In genomic region chr11:97350035-97350434, GRCm38 (mm10) we compare ENCODE assay signal across 8 mouse cellular contexts. TPM values are rescaled to one million over a fixed set of nuclear protein-coding genes. Genes with fewer than 3 reads are reported as not detected.
DNase-seq lines count a peak whose midpoint lies in the region; ATAC-seq and TF ChIP-seq lines count a peak whose summit lies in the region.
"Had no signal": no experiment of that assay in that cellular context is flagged by ENCODE, and none has a peak within 500 bp of the region (broad histone marks: within the 10 kb centered on the region; RNA-seq: fewer than 3 reads in every experiment).

No protein-coding gene starts in this region.

- peak overlapping the region; percentile 83 for H3K27ac ChIP-seq in heart, embryonic 13.5 days (replicated peaks)
- peak overlapping the region; percentile 82 for H3K27ac ChIP-seq in kidney, postnatal 0 days
- peak overlapping the region; percentile 27; the same call in 1 of the 2 replicates for H3K27ac ChIP-seq in limb, embryonic 15.5 days
- H3K27ac ChIP-seq in neural tube, embryonic 11.5 days (ENCODE audit: low read depth, low read length) = no peak overlapping the region

- 0 out of 2 replicates have a peak, but pooled peaks have one; percentile 34 for ATAC-seq in heart, embryonic 13.5 days (ENCODE audit: extremely low read depth, insufficient number of reproducible peaks, low FRiP score, low TSS enrichment)
- ATAC-seq in kidney, postnatal 0 days (replicated peaks; ENCODE audit: low FRiP score, low read depth) = peak; percentile 83
- peak; percentile 37; the same call in 1 of the 2 replicates for ATAC-seq in limb, embryonic 15.5 days (ENCODE audit: insufficient number of reproducible peaks, low FRiP score, low TSS enrichment, low read depth)
- ATAC-seq in neural tube, embryonic 11.5 days (ENCODE audit: insufficient read depth, low FRiP score, low TSS enrichment) = peak; percentile 38; the same call in 1 of the 2 replicates

- H3K4me1 ChIP-seq in heart, embryonic 13.5 days = peaks cover 37% of the 10 kb centered on the region
- peaks cover 10% of the 10 kb centered on the region; the same call in 1 of the 2 replicates for H3K4me1 ChIP-seq in kidney, postnatal 0 days (replicated peaks; ENCODE audit: insufficient read depth, low read length)
- peaks cover 10% of the 10 kb centered on the region for H3K4me1 ChIP-seq in limb, embryonic 15.5 days
- peaks cover 20% of the 10 kb centered on the region for H3K4me1 ChIP-seq in neural tube, embryonic 11.5 days (ENCODE audit: control insufficient read depth, insufficient read depth, low read length)

- TF ChIP-seq CTCF in kidney, postnatal 0 days (IDR thresholded peaks at IDR 0.05; ENCODE audit: low read depth) = no peak

- DNase-seq in adrenal gland, postnatal 10 days = peak; percentile 87
- peak; percentile 48 to 81 for DNase-seq in cerebellum, postnatal 4 days (ENCODE audit: low spot score in 2 of 2)
- peak; percentile 88 for DNase-seq in kidney, postnatal 0 days (ENCODE audit: low spot score)
- peak; percentile 77 for DNase-seq in neural tube, embryonic 11.5 days (ENCODE audit: low spot score)
- no peak for DNase-seq in natural killer cell, adult 2 months (ENCODE audit: low spot score in 2 of 2)

- H3K36me3 ChIP-seq in heart, embryonic 13.5 days = no peaks in the 10 kb centered on the region
- H3K36me3 ChIP-seq in kidney, postnatal 0 days (ENCODE audit: insufficient read depth, low read length) = no peaks in the 10 kb centered on the region
- no peaks in the 10 kb centered on the region for H3K36me3 ChIP-seq in limb, embryonic 15.5 days
- no peaks in the 10 kb centered on the region for H3K36me3 ChIP-seq in neural tube, embryonic 11.5 days (ENCODE audit: control insufficient read depth, insufficient read depth, low read length)

- no peaks in the 10 kb centered on the region for H3K9me3 ChIP-seq in heart, embryonic 13.5 days
- no peaks in the 10 kb centered on the region for H3K9me3 ChIP-seq in kidney, postnatal 0 days (replicated peaks; ENCODE audit: low read length)
- no peaks in the 10 kb centered on the region for H3K9me3 ChIP-seq in limb, embryonic 15.5 days
- no peaks in the 10 kb centered on the region for H3K9me3 ChIP-seq in neural tube, embryonic 11.5 days (ENCODE audit: control insufficient read depth, low read length)

- H3K4me2 ChIP-seq in heart, embryonic 13.5 days = no peak overlapping the region
- no peak overlapping the region for H3K4me2 ChIP-seq in kidney, postnatal 0 days (ENCODE audit: low read length)
- no peak overlapping the region for H3K4me2 ChIP-seq in limb, embryonic 15.5 days
- H3K4me2 ChIP-seq in neural tube, embryonic 11.5 days (ENCODE audit: low read depth) = peak overlapping the region; percentile 12

- H3K4me3 ChIP-seq in heart, embryonic 13.5 days = no peak overlapping the region
- H3K4me3 ChIP-seq in kidney, postnatal 0 days (replicated peaks; ENCODE audit: low read depth, low read length) = no peak overlapping the region
- no peak overlapping the region for H3K4me3 ChIP-seq in limb, embryonic 15.5 days
- no peak overlapping the region for H3K4me3 ChIP-seq in neural tube, embryonic 11.5 days (ENCODE audit: low read depth, low read length)
- H3K4me3 ChIP-seq: erythroblast, embryonic 14.5 days had no signal

- H3K27me3 ChIP-seq in heart, embryonic 13.5 days (replicated peaks) = no peaks in the 10 kb centered on the region
- H3K27me3 ChIP-seq in kidney, postnatal 0 days (ENCODE audit: insufficient read depth, low read length) = no peaks in the 10 kb centered on the region
- no peaks in the 10 kb centered on the region for H3K27me3 ChIP-seq in limb, embryonic 15.5 days
- H3K27me3 ChIP-seq in neural tube, embryonic 11.5 days (ENCODE audit: control insufficient read depth, insufficient read depth, low read length) = no peaks in the 10 kb centered on the region

- peak overlapping the region; percentile 41 for H3K9ac ChIP-seq in heart, embryonic 13.5 days
- no peak overlapping the region for H3K9ac ChIP-seq in kidney, postnatal 0 days (ENCODE audit: low read depth, low read length)
- H3K9ac ChIP-seq in limb, embryonic 15.5 days = no peak overlapping the region
- no peak overlapping the region; the same call in 1 of the 2 replicates for H3K9ac ChIP-seq in neural tube, embryonic 11.5 days (ENCODE audit: low read length)

- 0% methylated on average over 1 of the region's 2 CpGs for WGBS in heart, embryonic 13.5 days
- WGBS in kidney, postnatal 0 days = 20% methylated on average over 2 of the region's 2 CpGs
- 24% methylated on average over 2 of the region's 2 CpGs for WGBS in limb, embryonic 15.5 days
- 6% methylated on average over 2 of the region's 2 CpGs for WGBS in neural tube, embryonic 11.5 days

RNA-seq across cellular contexts. Expression of gene Gpr179, which starts 1.8 kb away (rescaled TPM):
- 1 to 10 TPM; 3.0 to 3.4 TPM for total RNA-seq in adrenal gland, postnatal 10 days (2021)
- 0.03 and 0.04 TPM in 2 replicates for polyA plus RNA-seq in heart, embryonic 13.5 days (2015; fragmentation: Nextera tagmentation; extraction: Ambion mirVana)
- 0.05 and 0.06 TPM in 2 replicates for polyA plus RNA-seq in kidney, postnatal 0 days (2015; fragmentation: Nextera tagmentation; extraction: Ambion mirVana)
- 0.09 and 0.10 TPM in 2 replicates for polyA plus RNA-seq in limb, embryonic 15.5 days (2015; fragmentation: Nextera tagmentation; extraction: Ambion mirVana)
- 0.04 and 0.08 TPM in 2 replicates for polyA plus RNA-seq in neural tube, embryonic 11.5 days (2014; fragmentation: Nextera tagmentation; extraction: Ambion mirVana)
- polyA plus RNA-seq: erythroblast, embryonic 14.5 days had no signal

RNA-seq across cellular contexts. Expression of gene Socs7, which starts 12.3 kb away (rescaled TPM):
- total RNA-seq in adrenal gland, postnatal 10 days (2021) = 10 to 100 TPM; 16.9 to 20.1 TPM
- 3.2 and 3.4 TPM in 2 replicates for polyA plus RNA-seq in heart, embryonic 13.5 days (2015; fragmentation: Nextera tagmentation; extraction: Ambion mirVana)
- polyA plus RNA-seq in kidney, postnatal 0 days (2015; fragmentation: Nextera tagmentation; extraction: Ambion mirVana) = 2.4 and 2.6 TPM in 2 replicates
- polyA plus RNA-seq in limb, embryonic 15.5 days (2015; fragmentation: Nextera tagmentation; extraction: Ambion mirVana) = 3.4 and 4.4 TPM in 2 replicates
- polyA plus RNA-seq in neural tube, embryonic 11.5 days (2014; fragmentation: Nextera tagmentation; extraction: Ambion mirVana) = 3.1 and 3.2 TPM in 2 replicates

RNA-seq across cellular contexts. Expression of gene Mrpl45, which starts 34.5 kb away (rescaled TPM):
- total RNA-seq in adrenal gland, postnatal 10 days (2021) = 10 to 100 TPM; 40.1 to 52.8 TPM
- 51.7 and 56.7 TPM in 2 replicates for polyA plus RNA-seq in heart, embryonic 13.5 days (2015; fragmentation: Nextera tagmentation; extraction: Ambion mirVana)
- polyA plus RNA-seq in kidney, postnatal 0 days (2015; fragmentation: Nextera tagmentation; extraction: Ambion mirVana) = 54.3 and 56.9 TPM in 2 replicates
- 37.6 and 41.4 TPM in 2 replicates for polyA plus RNA-seq in limb, embryonic 15.5 days (2015; fragmentation: Nextera tagmentation; extraction: Ambion mirVana)
- 49.0 and 52.9 TPM in 2 replicates for polyA plus RNA-seq in neural tube, embryonic 11.5 days (2014; fragmentation: Nextera tagmentation; extraction: Ambion mirVana)

Comparison
In these comparisons a context has a peak if more than half of its experiments do, and no peak if none do; other contexts are left out.
1. DNase-seq: peak in adrenal gland, postnatal 10 days (single experiment), cerebellum, postnatal 4 days (2 of 2), kidney, postnatal 0 days (single experiment) and neural tube, embryonic 11.5 days (single experiment); none in natural killer cell, adult 2 months (0 of 2).
2. Peak in every context shown above with its lines, with median percentiles within 50 percentile points of each other: ATAC-seq.